Mouse (Mus musculus) c-Kit-negative CD71-positive TER-119-positive erythroid progenitor cells, embryonic 14.5 days (primary cell): ENCODE results near the gene Usp24.
"Not testable (repeated sequence)": the region's sequence is repeated elsewhere in the genome, so short reads cannot be mapped to it uniquely, and the experiment has no call there.

Source experiments
- DNase-seq: peaks from one replicate; pipeline ENCODE4 v3.0.0-alpha.2; 2013; ENCODE audit warnings: low read depth, low spot score

Gene Usp24

GRCm38 (mm10) chr4:106318208-106318607 is 2.2 kb downstream of the Usp24 start:
- no peak for DNase-seq

- DNase-seq = no peak
Observed at GRCm38 (mm10) chr4:106318976-106319375, 3.0 kb downstream of the Usp24 start.

DNA sequence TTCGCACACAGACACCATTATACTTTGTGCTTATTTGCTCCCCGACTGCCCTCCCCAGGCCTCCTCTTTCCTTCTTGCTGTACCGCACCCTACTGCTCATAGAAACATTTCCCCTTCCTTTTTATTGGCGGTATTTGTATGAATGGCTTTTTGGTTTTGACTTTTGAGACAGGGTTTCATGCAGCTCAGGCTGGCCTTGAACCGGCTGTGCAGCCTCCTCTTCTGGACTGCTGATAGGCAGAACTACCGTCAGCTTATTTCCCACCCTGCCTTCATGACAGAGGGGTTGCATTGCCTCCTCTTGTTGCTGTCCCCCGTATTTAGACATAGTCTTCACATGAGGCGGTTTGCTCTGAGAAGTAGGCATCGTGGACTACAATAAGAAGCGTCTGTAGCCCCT is 6.8 kb downstream of the Usp24 start:
- DNase-seq = no peak

DNA sequence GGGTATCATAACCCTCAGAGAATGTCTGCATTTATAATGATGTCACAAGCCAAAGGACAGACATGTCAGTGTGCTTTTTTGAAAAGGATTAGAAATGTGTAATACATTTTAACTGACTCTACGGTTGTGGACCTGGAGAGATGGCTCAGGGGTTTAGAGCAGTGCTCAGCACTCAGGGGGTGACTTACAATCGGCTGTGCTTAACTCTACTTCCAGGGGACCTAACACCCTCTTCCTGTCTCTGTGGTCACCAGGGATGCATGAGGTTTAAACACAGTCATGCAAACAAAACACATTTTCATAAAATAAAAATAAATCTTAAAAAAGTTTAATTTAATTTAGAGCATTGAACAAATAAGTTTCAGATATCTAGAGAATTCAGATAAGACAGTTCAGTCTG is 7.3 kb downstream of the Usp24 start:
- DNase-seq = no peak

GRCm38 (mm10) chr4:106327436-106327835 is 11.4 kb downstream of the Usp24 start:
- peak; percentile 51 for DNase-seq

DNA sequence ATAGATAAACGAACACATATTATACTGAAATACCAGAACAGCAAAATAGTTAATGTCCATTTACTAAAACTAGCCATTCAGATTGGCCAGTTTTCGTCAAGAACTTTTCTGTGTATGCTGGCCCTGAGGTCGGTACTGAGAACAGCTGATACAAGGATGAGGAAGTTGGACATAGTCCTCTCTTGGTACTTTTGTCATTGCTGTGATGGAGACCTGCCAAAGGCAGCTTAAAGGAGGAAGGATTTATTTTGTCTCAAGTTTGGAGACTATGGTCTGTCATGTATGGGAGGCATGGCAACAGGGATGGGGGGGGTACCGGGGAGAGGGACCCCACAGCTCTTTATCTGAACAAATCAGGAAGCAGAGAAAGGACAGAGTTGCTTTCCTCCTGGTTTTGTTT is 12.7 kb downstream of the Usp24 start:
- DNase-seq = no peak

DNA sequence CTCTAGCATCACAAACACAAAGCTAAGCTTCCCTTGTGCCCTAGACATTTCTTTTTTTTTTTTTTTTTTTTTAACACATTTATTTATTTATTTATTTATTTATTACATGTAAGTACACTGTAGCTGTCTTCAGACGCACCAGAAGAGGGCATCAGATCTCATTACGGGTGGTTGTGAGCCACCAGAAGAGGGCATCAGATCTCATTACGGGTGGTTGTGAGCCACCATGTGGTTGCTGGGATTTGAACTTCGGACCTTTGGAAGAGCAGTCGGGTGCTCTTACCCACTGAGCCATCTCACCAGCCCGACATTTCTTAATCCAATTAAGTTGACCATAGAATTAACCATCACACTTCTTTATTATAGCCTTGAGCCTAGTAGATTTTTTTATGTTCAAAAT is 13.2 kb downstream of the Usp24 start:
- DNase-seq = not testable (repeated sequence)

DNA sequence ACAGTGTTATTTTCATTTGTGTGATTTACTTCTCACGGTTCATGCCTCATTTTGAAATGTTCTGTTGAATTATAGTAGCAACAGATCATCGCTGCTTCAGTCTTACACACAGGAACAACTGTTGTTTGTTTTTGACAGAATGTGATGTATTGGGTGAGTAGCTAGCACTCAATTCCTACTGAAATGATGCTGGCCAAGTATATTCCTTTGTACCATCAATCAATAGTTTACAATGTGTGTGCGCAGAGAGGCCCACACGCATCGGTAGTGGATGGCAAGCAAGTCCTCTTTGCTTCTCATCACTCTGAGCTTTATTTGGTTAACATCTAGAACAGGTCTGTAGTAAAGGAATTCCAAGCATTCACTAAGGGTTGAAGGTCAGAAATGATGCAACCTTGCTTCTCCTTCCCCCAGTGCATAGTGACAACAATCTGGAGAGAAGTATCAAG is 14.4 kb downstream of the Usp24 start:
- DNase-seq = no peak

GRCm38 (mm10) chr4:106333071-106333470 is 17.1 kb downstream of the Usp24 start:
- no peak for DNase-seq

DNA sequence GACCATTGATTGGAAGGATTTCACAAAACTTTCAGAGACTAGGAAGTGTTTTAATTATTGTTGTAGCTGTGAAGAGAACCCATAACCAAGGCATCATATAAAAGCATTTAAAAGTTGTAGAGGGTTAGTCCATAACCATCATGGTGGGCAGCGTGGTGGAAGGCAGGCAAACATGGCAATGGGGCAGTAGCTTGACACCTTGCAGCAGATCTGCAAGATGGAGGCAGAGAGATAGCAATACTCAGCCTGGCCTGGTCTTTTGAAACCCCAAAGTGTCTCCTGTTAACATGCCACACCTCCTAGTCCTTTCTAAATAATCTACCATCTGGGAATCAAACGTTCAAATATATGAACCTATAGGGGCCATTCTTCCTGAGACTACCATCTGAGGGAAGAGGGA is 17.6 kb downstream of the Usp24 start:
- DNase-seq = no peak

DNA sequence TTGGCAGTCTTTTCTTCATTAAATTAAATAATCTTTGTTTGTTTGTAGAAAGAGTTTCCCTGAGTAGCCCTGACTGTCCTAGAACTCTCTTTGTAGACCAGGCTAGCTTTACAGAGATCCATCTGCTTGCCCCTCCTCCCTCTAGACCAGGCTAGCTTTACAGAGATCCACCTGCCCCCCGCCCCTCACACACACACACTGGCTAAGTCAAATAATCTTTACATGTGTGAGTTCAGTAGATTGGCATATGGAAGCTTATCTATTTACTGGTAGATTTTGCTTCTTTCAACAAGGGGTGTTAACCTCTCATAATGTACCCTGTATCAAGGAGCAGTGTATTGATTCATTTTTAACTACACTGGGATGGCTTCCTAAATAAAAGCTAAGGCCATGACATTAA is 19.8 kb downstream of the Usp24 start:
- no peak for DNase-seq

GRCm38 (mm10) chr4:106347664-106348063 is 31.7 kb downstream of the Usp24 start:
- no peak for DNase-seq

DNA sequence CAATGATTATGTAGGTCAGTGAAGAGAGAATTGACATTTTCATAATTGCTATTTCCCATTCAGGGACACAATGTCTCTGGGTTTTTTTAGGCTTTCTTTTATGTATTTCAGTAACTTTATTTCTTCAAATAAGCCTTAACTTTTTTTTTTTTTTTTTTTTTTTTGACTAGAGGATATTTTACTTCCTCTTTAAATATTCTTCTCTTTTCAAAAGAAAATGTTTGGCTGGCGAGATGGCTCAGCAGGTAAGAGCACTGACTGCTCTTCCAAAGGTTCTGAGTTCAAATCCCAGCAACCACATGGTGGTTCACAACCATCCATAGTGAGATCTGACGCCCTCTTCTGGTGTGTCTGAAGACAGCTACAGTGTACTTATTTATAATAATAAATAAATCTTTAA is 39.0 kb downstream of the Usp24 start:
- not testable (repeated sequence) for DNase-seq

DNA sequence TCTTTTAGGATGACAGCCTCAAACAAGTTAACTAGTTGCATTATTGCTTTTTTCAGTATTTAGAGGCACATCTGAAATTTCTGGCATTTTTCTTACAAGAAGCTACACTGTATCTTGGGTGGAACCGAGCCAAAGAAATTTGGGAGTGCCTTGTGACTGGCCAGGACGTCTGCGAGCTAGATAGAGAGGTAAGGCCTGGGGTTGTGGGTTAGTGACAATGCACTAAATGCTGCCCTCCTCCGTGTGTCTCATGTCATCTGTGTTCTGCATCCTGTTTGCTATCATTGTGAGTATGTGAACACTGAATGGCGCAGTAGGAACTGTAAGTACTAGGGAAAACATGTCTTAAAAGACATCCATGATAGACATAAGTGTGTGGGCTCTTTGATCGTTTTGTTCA is 54.0 kb downstream of the Usp24 start:
- no peak for DNase-seq

- peak; percentile 71 for DNase-seq
Observed at GRCm38 (mm10) chr4:106375857-106376256, 59.8 kb downstream of the Usp24 start.

GRCm38 (mm10) chr4:106378839-106379572 is 63.0 kb downstream of the Usp24 start:
- no peak for DNase-seq

GRCm38 (mm10) chr4:106381131-106381530 is 65.1 kb downstream of the Usp24 start:
- no peak for DNase-seq

DNA sequence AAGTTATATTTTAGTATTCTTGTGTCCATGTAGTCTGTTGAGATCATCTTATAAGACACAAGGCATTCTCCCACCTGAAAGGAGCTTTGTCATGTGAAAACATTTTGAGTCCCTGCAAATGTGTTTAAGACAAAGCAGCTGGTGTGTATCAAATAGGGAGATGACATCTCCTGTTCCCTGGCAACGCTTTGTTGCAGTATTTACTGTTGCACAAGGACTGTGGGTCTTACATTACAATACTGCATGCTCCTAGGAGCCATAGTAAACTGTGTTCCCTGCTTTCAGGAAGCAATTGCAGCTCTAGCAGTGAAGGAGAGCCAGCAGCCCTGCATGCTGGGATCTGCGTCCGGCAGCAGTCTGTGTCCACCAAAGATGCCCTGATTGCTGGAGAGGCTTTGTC is 73.9 kb downstream of the Usp24 start:
- DNase-seq = no peak

- no peak for DNase-seq
Observed at GRCm38 (mm10) chr4:106409621-106410020, 93.6 kb downstream of the Usp24 start.

- no peak for DNase-seq
Observed at GRCm38 (mm10) chr4:106419256-106419655, 103.2 kb downstream of the Usp24 start.

DNA sequence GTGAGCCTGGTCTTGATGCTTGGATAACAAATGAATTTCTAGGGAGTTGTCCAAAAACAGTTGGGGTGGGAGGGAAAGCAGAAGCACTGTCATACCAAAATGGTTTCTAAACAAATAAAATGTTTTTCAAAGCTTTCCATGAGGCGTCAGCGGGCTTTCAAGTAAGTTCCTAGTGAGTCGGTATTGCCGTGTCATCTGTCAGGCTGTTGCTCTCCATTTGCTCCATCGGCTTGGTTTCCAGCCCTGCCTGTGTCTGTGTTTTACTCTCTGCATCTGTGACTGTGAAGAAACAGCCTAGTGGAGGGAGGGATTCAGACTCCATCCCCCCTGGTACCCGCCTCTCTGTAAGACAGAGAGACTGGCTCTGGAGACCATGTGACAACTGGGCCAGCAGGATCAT is 103.8 kb downstream of the Usp24 start:
- no peak for DNase-seq

GRCm38 (mm10) chr4:106422597-106422996 is 106.6 kb downstream of the Usp24 start:
- DNase-seq = no peak

- DNase-seq = no peak
Observed at GRCm38 (mm10) chr4:106424560-106424959, 108.5 kb downstream of the Usp24 start.

GRCm38 (mm10) chr4:106426286-106426685 is 110.3 kb downstream of the Usp24 start:
- no peak for DNase-seq
